Mouse (Mus musculus): Measurements from ENCODE around the gene Esyt2. TPM values are rescaled to one million over a fixed set of nuclear protein-coding genes. Genes with fewer than 3 reads are reported as not detected.

Esyt2 gene
- total RNA-seq, 2 experiments from 2014 or later = 52.5 to 72.2 TPM

- DNase-seq = no peak
- intact Hi-C loops (cut with DNase I) = no loop called here
These were observed 152.7 kb downstream of the Esyt2 start for GRCm38 (mm10) chr12:116433742-116434141.

GRCm38 (mm10) chr12:116435232-116435631, 154.2 kb downstream of the Esyt2 start:
- intact Hi-C loops (cut with DNase I) = no loop called here

GRCm38 (mm10) chr12:116436125-116436524, 155.1 kb downstream of the Esyt2 start:
- no peak for DNase-seq

More at GRCm38 (mm10) chr12:116435232-116435631, 154.2 kb downstream of the Esyt2 start:
- no peak for DNase-seq

GRCm38 (mm10) chr12:116438591-116438990, 157.6 kb downstream of the Esyt2 start:
- intact Hi-C loops (cut with DNase I) = no loop called here

More at GRCm38 (mm10) chr12:116436125-116436524, 155.1 kb downstream of the Esyt2 start:
- intact Hi-C loops (cut with DNase I) = no loop called here

More at GRCm38 (mm10) chr12:116438591-116438990, 157.6 kb downstream of the Esyt2 start:
- no peak for DNase-seq

Small RNA genes lying within 50 kb of the gene (microRNA-seq; reads per million reads assigned to microRNA genes)
- gene Gm23190 = not detected

Other genes with a start within 250 kb of the Esyt2 start
- 10 to 100 TPM; 44.9 to 47.7 TPM for gene Zfp386, start 233.5 kb upstream of the Esyt2 start, total RNA-seq (2021)
- gene Vipr2, start 203.5 kb upstream of the Esyt2 start, total RNA-seq (2021) = 1 to 10 TPM; 2.3 to 2.8 TPM
- gene Wdr60, start 18.2 kb upstream of the Esyt2 start, total RNA-seq (2021) = 10 to 100 TPM; 16.6 to 19.4 TPM
- not detected for gene Gm11027, start 5.8 kb upstream of the Esyt2 start, total RNA-seq (2021)
- 10 to 100 TPM in 1 of 2 experiments, 1 to 10 TPM in 1; 9.9 to 12.1 TPM for gene Ncapg2, start 124.2 kb downstream of the Esyt2 start, total RNA-seq (2021)
- 100 to 1,000 TPM; 172 to 180 TPM for gene Ptprn2, start 204.5 kb downstream of the Esyt2 start, total RNA-seq (2021)